Mouse (Mus musculus): ENCODE results near the gene Galnt6. TPM values are rescaled to one million over a fixed set of nuclear protein-coding genes. Genes with fewer than 3 reads are reported as not detected.

Galnt6 gene
- polyA plus RNA-seq, 1 experiment = 34.7 TPM

DNA sequence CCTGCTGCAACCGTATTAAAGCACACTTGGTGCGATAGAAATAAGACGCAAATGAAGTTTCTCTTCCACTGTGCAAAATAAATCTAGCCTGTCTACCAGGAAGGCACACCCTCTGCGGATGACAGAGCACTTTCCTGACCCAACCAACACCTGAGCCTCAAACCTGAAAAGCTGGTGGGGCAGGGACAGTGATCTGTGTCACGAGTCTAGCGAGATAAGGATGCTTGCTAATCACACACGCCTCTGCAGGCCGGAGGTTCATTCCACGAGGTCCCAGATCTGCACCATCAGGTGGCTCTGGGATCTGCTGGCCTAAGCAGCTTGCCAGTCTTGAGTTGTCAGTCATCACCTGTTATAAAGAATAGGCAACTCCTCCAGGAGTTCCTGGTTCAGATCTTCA lies 77.6 kb downstream of the Galnt6 start:
- no peak overlapping the region for H3K4me3 ChIP-seq (ENCODE audit: control insufficient read depth, insufficient read depth, low read length)
- WGBS = 93% methylated on average over 9 of the region's 9 CpGs
- TF ChIP-seq POLR2A (IDR thresholded peaks at IDR 0.05; ENCODE audit: control insufficient read depth, extremely low read depth, insufficient read depth, low read length, poor library complexity) (no peak), CTCF (IDR thresholded peaks at IDR 0.05; ENCODE audit: borderline replicate concordance, control insufficient read depth, extremely low read depth, insufficient read depth, low read length, poor library complexity) (no peak)
- H3K27me3 ChIP-seq (ENCODE audit: control insufficient read depth, insufficient read depth, low read length) = no peaks in the 10 kb centered on the region
- H3K36me3 ChIP-seq (ENCODE audit: control insufficient read depth, insufficient read depth, low read length) = peaks cover 70% of the 10 kb centered on the region
- no peak for DNase-seq
- H3K4me1 ChIP-seq (replicated peaks; ENCODE audit: control insufficient read depth, insufficient read depth, low read length) = no peaks in the 10 kb centered on the region
- H3K27ac ChIP-seq (ENCODE audit: control insufficient read depth, insufficient read depth, low read length) = no peak overlapping the region

DNA sequence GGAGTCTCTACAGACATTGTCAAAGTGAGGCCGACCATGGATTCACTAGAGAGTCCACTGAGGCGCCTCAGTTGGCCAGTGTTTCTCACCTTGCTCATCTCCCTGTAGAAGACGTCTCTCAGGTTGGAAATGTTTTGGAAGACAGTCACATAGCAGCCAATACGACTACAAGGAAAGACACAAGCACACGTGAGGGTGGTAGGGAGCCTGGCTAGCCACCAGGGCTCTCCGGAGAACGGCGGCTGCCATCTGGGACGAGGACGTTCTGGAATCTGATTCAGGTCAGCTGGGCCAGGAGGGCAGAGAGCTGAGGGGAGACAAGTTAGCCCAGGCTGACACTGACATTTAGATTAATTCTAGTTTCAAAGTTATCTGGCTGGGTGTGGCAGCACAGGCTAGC lies 79.1 kb downstream of the Galnt6 start:
- no peak overlapping the region for H3K27ac ChIP-seq (ENCODE audit: control insufficient read depth, insufficient read depth, low read length)
- H3K36me3 ChIP-seq (ENCODE audit: control insufficient read depth, insufficient read depth, low read length) = peaks cover 69% of the 10 kb centered on the region
- 98% methylated on average over 10 of the region's 10 CpGs for WGBS
- TF ChIP-seq CTCF (IDR thresholded peaks at IDR 0.05; ENCODE audit: borderline replicate concordance, control insufficient read depth, extremely low read depth, insufficient read depth, low read length, poor library complexity) (no peak), POLR2A (IDR thresholded peaks at IDR 0.05; ENCODE audit: control insufficient read depth, extremely low read depth, insufficient read depth, low read length, poor library complexity) (no peak)
- H3K27me3 ChIP-seq (ENCODE audit: control insufficient read depth, insufficient read depth, low read length) = no peaks in the 10 kb centered on the region
- H3K4me1 ChIP-seq (replicated peaks; ENCODE audit: control insufficient read depth, insufficient read depth, low read length) = no peaks in the 10 kb centered on the region
- H3K4me3 ChIP-seq (ENCODE audit: control insufficient read depth, insufficient read depth, low read length) = no peak overlapping the region
- DNase-seq = no peak

DNA sequence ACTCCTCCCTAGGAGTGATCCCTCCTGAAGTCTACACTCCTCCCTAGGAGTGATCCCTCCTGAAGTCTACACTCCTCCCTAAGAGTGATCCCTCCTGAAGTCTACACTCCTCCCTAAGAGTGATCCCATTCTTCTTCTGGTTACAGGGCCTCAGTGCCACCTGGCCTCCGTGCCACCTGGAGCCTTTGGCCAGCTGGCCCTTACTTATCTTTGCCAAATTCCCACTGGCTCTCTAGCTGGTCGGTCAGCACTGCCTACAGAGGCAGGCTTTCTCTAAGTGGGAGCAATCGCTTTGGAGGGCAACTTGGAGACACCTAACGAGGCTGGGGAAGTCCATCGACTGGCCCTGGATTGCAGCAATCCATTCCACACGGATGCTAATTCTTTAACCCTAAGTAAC lies 83.0 kb downstream of the Galnt6 start:
- Histone ChIP-seq H3K4me1 (replicated peaks; ENCODE audit: control insufficient read depth, insufficient read depth, low read length) (no peaks in the 10 kb centered on the region), H3K36me3 (ENCODE audit: control insufficient read depth, insufficient read depth, low read length) (peaks cover 76% of the 10 kb centered on the region), H3K27ac (ENCODE audit: control insufficient read depth, insufficient read depth, low read length) (no peak overlapping the region), H3K4me3 (ENCODE audit: control insufficient read depth, insufficient read depth, low read length) (no peak overlapping the region), H3K27me3 (ENCODE audit: control insufficient read depth, insufficient read depth, low read length) (no peaks in the 10 kb centered on the region)
- 95% methylated on average over 6 of the region's 6 CpGs for WGBS
- DNase-seq = no peak
- no peak for TF ChIP-seq CTCF (IDR thresholded peaks at IDR 0.05; ENCODE audit: borderline replicate concordance, control insufficient read depth, extremely low read depth, insufficient read depth, low read length, poor library complexity)

DNA sequence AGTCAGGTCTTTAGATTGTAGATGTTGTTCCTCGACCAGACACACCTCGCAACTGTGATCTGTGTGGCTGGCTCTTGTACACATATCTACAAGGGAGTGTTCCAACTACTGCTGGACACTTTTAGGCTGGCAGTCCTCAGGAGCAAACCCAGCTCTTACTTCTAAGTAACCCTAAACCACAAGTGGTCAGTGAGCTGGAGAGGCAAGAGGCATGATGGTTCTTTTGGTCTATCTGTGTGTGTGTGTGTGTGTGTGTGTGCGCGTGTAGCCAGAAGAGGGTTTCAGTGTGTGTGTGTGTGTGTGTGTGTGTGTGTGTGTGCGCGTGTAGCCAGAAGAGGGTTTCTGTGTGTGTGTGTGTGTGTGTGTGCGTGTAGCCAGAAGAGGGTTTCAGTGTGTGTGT lies 86.7 kb downstream of the Galnt6 start:
- no peak for DNase-seq
- Histone ChIP-seq H3K4me1 (replicated peaks; ENCODE audit: control insufficient read depth, insufficient read depth, low read length) (no peaks in the 10 kb centered on the region), H3K27ac (ENCODE audit: control insufficient read depth, insufficient read depth, low read length) (no peak overlapping the region), H3K36me3 (ENCODE audit: control insufficient read depth, insufficient read depth, low read length) (peaks cover 61% of the 10 kb centered on the region), H3K4me3 (ENCODE audit: control insufficient read depth, insufficient read depth, low read length) (no peak overlapping the region), H3K27me3 (ENCODE audit: control insufficient read depth, insufficient read depth, low read length) (no peaks in the 10 kb centered on the region)
- WGBS = 94% methylated on average over 7 of the region's 7 CpGs
- TF ChIP-seq CTCF (IDR thresholded peaks at IDR 0.05; ENCODE audit: borderline replicate concordance, control insufficient read depth, extremely low read depth, insufficient read depth, low read length, poor library complexity) (no peak), POLR2A (IDR thresholded peaks at IDR 0.05; ENCODE audit: control insufficient read depth, extremely low read depth, insufficient read depth, low read length, poor library complexity) (no peak)

Other genes with a start within 250 kb of the Galnt6 start
- gene Csrnp2, start 233.9 kb downstream of the Galnt6 start, polyA plus RNA-seq (2012; rRNA removed) = 8.7 and 9.6 TPM in 2 replicates
- 7.7 and 8.2 TPM in 2 replicates for gene Tfcp2, start 177.4 kb downstream of the Galnt6 start, polyA plus RNA-seq (2012; rRNA removed)
- gene Pou6f1, start 129.4 kb downstream of the Galnt6 start, polyA plus RNA-seq (2012; rRNA removed) = 184 and 203 TPM in 2 replicates
- 1,016 and 1,115 TPM in 2 replicates for gene Dazap2, start 114.0 kb downstream of the Galnt6 start, polyA plus RNA-seq (2012; rRNA removed)
- gene Smagp, start 92.4 kb downstream of the Galnt6 start, polyA plus RNA-seq (2012; rRNA removed) = 11.0 and 11.7 TPM in 2 replicates
- gene Bin2, start 59.8 kb downstream of the Galnt6 start, polyA plus RNA-seq (2012; rRNA removed) = 114 and 131 TPM in 2 replicates
- 10.4 and 11.7 TPM in 2 replicates for gene Cela1, start 41.5 kb downstream of the Galnt6 start, polyA plus RNA-seq (2012; rRNA removed)
- gene Slc4a8, start 32.4 kb upstream of the Galnt6 start, polyA plus RNA-seq (2012; rRNA removed) = 11.5 and 11.9 TPM in 2 replicates
- gene Scn8a, start 140.5 kb upstream of the Galnt6 start, polyA plus RNA-seq (2012; rRNA removed) = 0.20 and 0.60 TPM in 2 replicates

Measured in thymus, adult 2 months (tissue).